Mouse (Mus musculus) fibroblast of lung, adult 2 months (primary cell): ENCODE measurements around the gene Sec14l2.

Experiments
- DNase-seq: peaks from one replicate; pipeline ENCODE4 v3.0.0-alpha.2; 2011; ENCODE audit warnings: low read depth

Sec14l2 gene

GRCm38 (mm10) chr11:4053586-4053985 is 69.6 kb downstream of the Sec14l2 start:
- DNase-seq, result peak; percentile 27

GRCm38 (mm10) chr11:4048438-4048837 is 74.8 kb downstream of the Sec14l2 start:
- DNase-seq, result no peak

DNA sequence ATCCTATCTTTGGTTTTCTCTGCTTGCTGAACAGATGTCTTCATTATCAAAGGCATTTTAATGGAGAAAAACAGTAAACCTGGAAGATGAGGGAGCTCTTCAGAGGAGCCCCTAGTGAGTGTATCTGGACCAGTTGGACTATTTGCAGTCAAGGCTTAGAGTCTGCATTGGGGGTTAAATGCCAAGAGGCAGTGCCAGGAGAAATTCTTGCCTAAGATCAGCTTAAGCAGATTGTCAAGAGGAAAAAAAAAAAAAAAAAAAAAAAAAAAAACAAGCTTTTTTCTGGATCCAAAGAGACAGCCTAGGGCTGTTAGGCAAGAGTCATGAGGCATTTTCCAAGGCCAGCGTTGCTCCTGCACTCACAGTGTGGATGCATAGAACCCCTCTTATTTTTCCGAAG is 75.4 kb downstream of the Sec14l2 start:
- no peak for DNase-seq
